Mouse (Mus musculus): ENCODE measurements around the gene Ormdl3.

GRCm38 (mm10) chr11:98580301-98581121 is 6.7 kb downstream of the Ormdl3 start:
- no peak for TF ChIP-seq CTCF (IDR thresholded peaks at IDR 0.05; ENCODE audit: low read depth)
- peak; percentile 86 for TF ChIP-seq EP300 (IDR thresholded peaks at IDR 0.05; ENCODE audit: low read depth)

Data from liver, postnatal 0 days (tissue).